9 mouse cellular contexts compared by ENCODE assay signal in the genomic region with DNA sequence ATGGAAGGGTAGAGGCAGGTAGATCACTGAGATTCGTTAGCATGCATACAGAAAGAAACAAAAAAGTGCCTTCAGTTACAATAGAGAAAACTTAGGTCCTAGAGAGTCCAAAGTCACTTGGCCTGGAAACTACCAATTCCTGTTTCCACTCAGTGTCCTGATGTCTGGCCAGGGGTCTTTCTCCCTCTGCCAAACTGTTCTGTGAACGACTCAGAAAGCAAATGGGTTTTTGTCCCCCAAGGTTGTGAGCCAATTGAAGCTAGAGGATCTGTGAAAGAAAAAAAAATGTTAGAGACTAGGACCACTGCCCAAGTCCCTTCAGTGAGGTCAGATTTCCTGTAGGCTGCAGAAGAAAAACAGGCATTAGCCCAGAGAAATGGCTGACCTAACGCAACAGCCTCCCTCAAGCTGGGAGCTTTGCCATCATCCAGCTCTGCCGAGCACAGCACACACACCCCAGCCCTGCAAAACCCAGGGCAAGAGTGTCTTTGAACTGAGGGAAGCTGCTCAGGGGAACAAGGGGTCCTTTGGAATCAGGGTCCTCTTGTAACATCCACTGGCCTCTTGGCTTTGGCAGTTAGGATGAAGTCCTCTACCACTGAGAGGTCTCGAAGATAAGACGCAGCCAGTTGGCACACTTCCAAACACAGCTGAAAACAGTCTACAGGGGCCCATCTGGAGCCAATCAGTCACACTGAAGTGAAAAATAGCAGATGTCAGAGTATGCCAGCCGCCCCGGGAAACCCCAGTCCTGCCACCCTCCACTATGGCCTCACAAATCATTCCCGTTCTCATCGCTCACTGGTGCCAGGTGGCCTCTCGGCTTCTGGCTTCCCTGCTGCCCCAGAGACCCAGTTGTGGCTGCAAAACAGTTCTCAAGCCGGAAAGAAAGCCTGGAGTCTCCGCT.
A peak's percentile ranks its signal among the peaks of the same experiment; 100 is the strongest.
DNase-seq lines count a peak whose midpoint lies in the region; ATAC-seq lines count a peak whose summit lies in the region.
"Had no signal": no experiment of that assay in that cellular context is flagged by ENCODE, and none has a peak within 500 bp of the region (broad histone marks: within the 10 kb centered on the region; RNA-seq: fewer than 3 reads in every experiment).

No protein-coding gene starts in this region.

- WGBS in liver, embryonic 12.5 days (ENCODE audit: insufficient replicate concordance), result 47% methylated on average over 13 of the region's 13 CpGs
- WGBS in forebrain, embryonic 15.5 days, result 15% methylated on average over 13 of the region's 13 CpGs

- no peak overlapping the region for H3K4me3 ChIP-seq in liver, embryonic 12.5 days
- no peak overlapping the region for H3K4me3 ChIP-seq in forebrain, embryonic 15.5 days
- H3K4me3 ChIP-seq: left cerebral cortex, adult 2 months had no signal

- H3K27me3 ChIP-seq in liver, embryonic 12.5 days (replicated peaks), result no peaks in the 10 kb centered on the region
- no peaks in the 10 kb centered on the region for H3K27me3 ChIP-seq in forebrain, embryonic 15.5 days

- H3K27ac ChIP-seq in liver, embryonic 12.5 days, result no peak overlapping the region
- peak overlapping the region; percentile 80 for H3K27ac ChIP-seq in forebrain, embryonic 15.5 days (replicated peaks)
- H3K27ac ChIP-seq: left cerebral cortex, adult 2 months had no signal

- H3K9ac ChIP-seq in liver, embryonic 12.5 days, result no peak overlapping the region
- H3K9ac ChIP-seq in forebrain, embryonic 15.5 days (replicated peaks), result no peak overlapping the region

- no peaks in the 10 kb centered on the region for H3K9me3 ChIP-seq in liver, embryonic 12.5 days (replicated peaks)
- no peaks in the 10 kb centered on the region for H3K9me3 ChIP-seq in forebrain, embryonic 15.5 days

- ATAC-seq in liver, embryonic 12.5 days, result no peak
- peak; percentile 92 for ATAC-seq in forebrain, embryonic 15.5 days (replicated peaks)
- no peak for ATAC-seq in erythroid progenitor cell, adult 5-6 weeks (replicated peaks; ENCODE audit: low FRiP score, poor library complexity, severe bottlenecking)

- peak; percentile 44 for DNase-seq in liver
- DNase-seq in heart, postnatal 25 days (ENCODE audit: low spot score), result peak; percentile 71
- peak; percentile 72 to 75 for DNase-seq in kidney, postnatal 25 days
- DNase-seq in lung, postnatal 25 days (ENCODE audit: low spot score), result peak; percentile 58
- DNase-seq in skeletal muscle tissue, adult 2 months (ENCODE audit: low read depth, low spot score), result peak; percentile 71

- no peaks in the 10 kb centered on the region for H3K4me1 ChIP-seq in liver, embryonic 12.5 days
- peaks cover 24% of the 10 kb centered on the region for H3K4me1 ChIP-seq in forebrain, embryonic 15.5 days

- intact Hi-C loops in heart, postnatal 25 days (cut with DNase I), result no loop called here

- no peak overlapping the region for H3K4me2 ChIP-seq in liver, embryonic 12.5 days
- 0 out of 2 replicates have a peak overlapping the region, but pooled peaks have one; percentile 19 for H3K4me2 ChIP-seq in forebrain, embryonic 15.5 days (replicated peaks)

- no peaks in the 10 kb centered on the region for H3K36me3 ChIP-seq in liver, embryonic 12.5 days
- no peaks in the 10 kb centered on the region for H3K36me3 ChIP-seq in forebrain, embryonic 15.5 days
